Mouse (Mus musculus): ENCODE data around the gene Amd2. TPM values are rescaled to one million over a fixed set of nuclear protein-coding genes. Genes with fewer than 3 reads are reported as not detected.

Amd2 gene
- total RNA-seq (2021), result 10.8 and 11.7 TPM in 2 replicates
- long read RNA-seq, experiment 1, transcript Amd2-201 (1 exons, 3,218 nt), result major isoform, 24 of 24 reads
- long read RNA-seq, experiment 1, partial matches to known transcripts, result 0 of 24 reads
- long read RNA-seq, experiment 1, other reads (novel, unspliced or antisense), result 0 of 24 reads
- long read RNA-seq, experiment 2, transcript Amd2-201 (1 exons, 3,218 nt), result major isoform, 21 of 21 reads
- long read RNA-seq, experiment 2, partial matches to known transcripts, result 0 of 21 reads
- long read RNA-seq, experiment 2, other reads (novel, unspliced or antisense), result 0 of 21 reads

DNA sequence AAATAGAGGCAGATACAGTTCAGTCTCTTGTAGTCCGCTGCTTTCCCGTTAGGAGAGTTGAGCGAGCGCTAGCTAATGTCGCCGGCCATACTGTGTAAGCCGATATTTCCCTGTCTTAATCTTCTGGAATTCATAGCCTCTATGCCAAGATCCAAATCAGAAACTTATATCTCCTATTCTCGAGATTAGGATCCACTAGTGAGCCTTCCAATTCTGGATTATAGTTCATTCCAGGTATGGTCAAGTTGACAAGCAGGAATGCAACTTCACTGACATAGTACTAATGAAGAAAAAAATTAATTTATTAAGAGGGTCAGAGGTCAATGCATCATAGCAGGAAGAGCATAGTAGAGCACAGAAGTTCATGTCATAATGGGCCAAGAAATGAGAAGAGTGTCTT lies at the start of gene Amd2:
Gene Amd2, minus strand, starts transcription at position 101 of the 400 bp plus-strand sequence.
- DNase-seq, result no peak

- DNase-seq, result no peak
Observed at GRCm38 (mm10) chr10:35761280-35761679, 49.6 kb upstream of the Amd2 start.

DNA sequence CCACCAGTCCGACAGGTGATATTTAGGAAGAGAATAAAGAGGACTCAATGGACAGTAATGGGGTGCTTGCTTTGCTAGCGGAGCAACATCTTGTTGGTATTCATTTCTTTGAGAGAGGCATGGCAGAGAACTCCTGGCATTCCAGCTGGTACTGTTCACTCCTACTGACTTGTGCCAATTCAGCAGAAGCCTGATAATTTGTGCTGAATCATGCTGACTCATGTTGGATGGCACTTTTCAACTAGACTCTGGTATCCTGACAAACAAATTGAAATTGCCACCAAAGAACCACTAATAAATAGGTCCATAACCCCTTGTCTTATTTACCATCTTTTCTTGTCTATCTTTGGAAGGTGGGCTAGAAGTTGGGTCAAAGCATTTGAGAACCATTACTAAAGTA lies 25.9 kb upstream of the Amd2 start:
- no peak for DNase-seq

DNA sequence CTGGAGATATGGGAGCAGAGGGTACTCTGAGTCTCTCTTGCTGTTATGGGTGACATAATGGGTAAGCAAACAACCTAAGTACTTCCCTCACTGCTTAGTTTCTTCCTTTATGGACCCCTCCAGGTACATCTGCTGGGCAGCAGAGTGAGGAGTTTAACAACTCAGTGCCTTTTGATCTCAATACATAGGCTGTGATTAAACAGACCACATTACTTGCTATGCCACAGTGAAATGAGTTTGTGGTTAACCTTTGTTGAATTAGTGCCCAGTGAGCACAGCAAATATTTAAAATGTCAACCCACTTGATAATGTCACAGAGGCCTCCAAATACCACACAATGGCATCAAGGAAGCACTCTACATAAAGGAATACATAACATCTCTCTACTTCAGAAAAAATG lies 2.6 kb upstream of the Amd2 start:
- DNase-seq, result no peak

Data from adrenal gland, postnatal 14 days (tissue).